Mouse (Mus musculus) lung, postnatal 0 days (tissue): Measurements from ENCODE around the gene Gpr25.

Source experiments
- CTCF ChIP-seq: IDR thresholded peaks from 2 replicates; pipeline ENCODE4 v1.5.1; 2016; ENCODE audit warnings: antibody characterized with exemption, mild to moderate bottlenecking
- EP300 ChIP-seq: IDR thresholded peaks from 2 replicates; pipeline ENCODE4 v1.6.1; 2016; ENCODE audit warnings: antibody characterized with exemption, mild to moderate bottlenecking, control low read depth

- TF ChIP-seq CTCF (peak; percentile 14; the same call in 1 of the 2 replicates), EP300 (no peak)
Measured at GRCm38 (mm10) chr1:136289803-136290202, 29.1 kb upstream of the Gpr25 start.
